Mouse (Mus musculus): Measurements from ENCODE around the gene Il17c. TPM values are rescaled to one million over a fixed set of nuclear protein-coding genes. Genes with fewer than 3 reads are reported as not detected.

Il17c gene
- polyA plus RNA-seq, 1 experiment from 2014 or later: not detected

DNA sequence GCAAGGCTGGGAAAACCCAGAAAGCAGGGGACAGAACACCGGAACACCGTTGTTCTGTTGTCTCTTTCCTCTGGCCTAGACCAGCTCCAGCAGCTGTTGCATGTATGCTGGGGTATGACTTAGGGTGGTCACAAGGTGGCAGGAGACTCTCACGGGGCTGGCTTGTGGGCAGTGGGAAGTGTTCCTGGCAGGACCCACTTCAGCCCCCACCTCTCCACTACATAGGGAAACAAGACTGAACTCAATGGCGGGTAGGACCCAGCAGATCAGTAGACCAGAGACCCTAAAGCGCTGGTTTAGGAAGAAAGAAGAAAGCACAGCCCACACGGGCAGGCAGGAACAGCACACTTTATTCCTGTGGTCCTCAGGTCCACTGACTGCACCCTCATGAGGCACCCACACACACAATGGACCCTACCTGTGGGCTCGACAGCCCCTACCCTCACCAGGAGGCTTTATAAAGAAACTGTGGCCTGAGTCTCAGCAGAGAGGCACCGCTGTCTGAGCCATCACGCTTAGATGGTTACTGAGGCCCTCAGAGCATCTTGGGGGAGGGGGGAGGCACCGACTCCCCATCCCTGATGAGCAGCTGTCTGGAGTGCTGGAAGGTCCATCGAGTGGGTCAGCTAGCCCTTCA lies 11.6 kb downstream of the Il17c start:
- peak overlapping the region; percentile 84 for H3K4me2 ChIP-seq (ENCODE audit: low read length)
- WGBS: 60% methylated on average over 11 of the region's 11 CpGs
- H3K27ac ChIP-seq: peak overlapping the region; percentile 78; the same call in 1 of the 2 replicates
- H3K4me1 ChIP-seq (replicated peaks; ENCODE audit: insufficient read depth, low read length): peaks cover 27% of the 10 kb centered on the region
- H3K27me3 ChIP-seq (ENCODE audit: insufficient read depth, low read length): no peaks in the 10 kb centered on the region
- H3K9me3 ChIP-seq (replicated peaks; ENCODE audit: low read length): no peaks in the 10 kb centered on the region
- peak; percentile 62 for TF ChIP-seq CTCF (IDR thresholded peaks at IDR 0.05; ENCODE audit: low read depth)
- H3K36me3 ChIP-seq (ENCODE audit: insufficient read depth, low read length): 0 out of 2 replicates have a peak, but pooled peaks cover 9% of the 10 kb centered on the region
- H3K9ac ChIP-seq (ENCODE audit: low read depth, low read length): peak overlapping the region; percentile 73; the same call in 1 of the 2 replicates
- DNase-seq (ENCODE audit: low spot score): peak; percentile 22
- H3K4me3 ChIP-seq (replicated peaks; ENCODE audit: low read depth, low read length): no peak overlapping the region
- peak; percentile 16 for ATAC-seq (replicated peaks; ENCODE audit: low FRiP score, low read depth)

GRCm38 (mm10) chr8:122435375-122435774 lies 13.6 kb downstream of the Il17c start:
- Histone ChIP-seq H3K27me3 (ENCODE audit: insufficient read depth, low read length) (no peaks in the 10 kb centered on the region), H3K9ac (ENCODE audit: low read depth, low read length) (no peak overlapping the region), H3K27ac (no peak overlapping the region), H3K9me3 (replicated peaks; ENCODE audit: low read length) (no peaks in the 10 kb centered on the region), H3K4me3 (replicated peaks; ENCODE audit: low read depth, low read length) (no peak overlapping the region), H3K36me3 (ENCODE audit: insufficient read depth, low read length) (0 out of 2 replicates have a peak, but pooled peaks cover 9% of the 10 kb centered on the region), H3K4me1 (replicated peaks; ENCODE audit: insufficient read depth, low read length) (peaks cover 23% of the 10 kb centered on the region), H3K4me2 (ENCODE audit: low read length) (no peak overlapping the region)
- TF ChIP-seq CTCF (IDR thresholded peaks at IDR 0.05; ENCODE audit: low read depth): peak; percentile 59
- ATAC-seq (replicated peaks; ENCODE audit: low FRiP score, low read depth) (no peak), DNase-seq (ENCODE audit: low spot score) (no peak)
- 93% methylated on average over 6 of the region's 6 CpGs for WGBS

DNA sequence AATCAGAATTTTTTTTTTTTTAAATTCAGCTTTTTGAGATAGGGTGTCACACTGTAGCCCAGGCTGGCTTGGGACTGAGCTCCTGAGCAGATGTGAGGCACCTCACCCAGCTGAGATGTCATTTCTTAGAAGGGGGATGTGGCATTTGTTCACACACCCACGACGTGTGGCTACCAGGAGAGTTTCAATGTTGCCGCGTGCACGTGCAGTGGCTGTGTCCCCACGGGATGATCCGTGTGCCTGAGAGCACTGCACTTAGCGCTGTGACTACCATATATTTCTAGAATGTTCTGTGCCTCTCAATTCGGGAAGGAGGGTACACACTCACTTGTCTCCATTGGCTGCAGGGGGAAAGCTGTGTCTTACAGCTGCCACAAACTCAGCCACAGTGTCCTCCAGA lies 14.3 kb downstream of the Il17c start:
- Histone ChIP-seq H3K4me3 (replicated peaks; ENCODE audit: low read depth, low read length) (no peak overlapping the region), H3K9ac (ENCODE audit: low read depth, low read length) (no peak overlapping the region), H3K4me2 (ENCODE audit: low read length) (no peak overlapping the region), H3K27me3 (ENCODE audit: insufficient read depth, low read length) (no peaks in the 10 kb centered on the region), H3K9me3 (replicated peaks; ENCODE audit: low read length) (no peaks in the 10 kb centered on the region), H3K4me1 (replicated peaks; ENCODE audit: insufficient read depth, low read length) (peaks cover 19% of the 10 kb centered on the region), H3K36me3 (ENCODE audit: insufficient read depth, low read length) (0 out of 2 replicates have a peak, but pooled peaks cover 9% of the 10 kb centered on the region), H3K27ac (no peak overlapping the region)
- no peak for TF ChIP-seq CTCF (IDR thresholded peaks at IDR 0.05; ENCODE audit: low read depth)
- DNase-seq (ENCODE audit: low spot score) (no peak), ATAC-seq (replicated peaks; ENCODE audit: low FRiP score, low read depth) (no peak)
- WGBS: 94% methylated on average over 9 of the region's 9 CpGs

DNA sequence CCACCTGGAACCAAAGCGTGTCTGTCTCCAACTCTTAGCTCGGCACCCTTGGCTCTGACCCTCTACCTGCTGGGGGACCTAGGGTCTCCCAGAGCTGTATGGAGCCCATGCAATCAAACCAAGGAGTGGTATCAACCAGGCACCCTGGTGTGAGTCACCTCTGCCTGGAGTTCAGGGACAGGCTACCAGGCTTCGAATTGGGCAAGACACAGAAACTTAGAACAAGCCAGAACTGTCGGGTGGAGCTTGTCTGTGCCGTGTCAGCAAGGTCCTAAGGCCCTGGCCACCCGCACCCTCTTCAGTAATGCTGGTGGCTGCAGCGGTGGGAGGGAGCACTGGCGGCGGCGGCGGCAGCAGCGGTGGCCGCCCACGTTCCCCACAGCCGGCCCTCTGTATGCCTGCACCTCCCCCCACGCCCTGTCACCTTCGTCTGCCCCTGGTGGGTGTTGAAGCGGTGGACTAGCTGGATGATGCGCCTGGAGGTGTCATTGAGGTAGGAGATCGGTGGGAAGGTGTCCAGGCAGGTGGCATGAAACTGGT lies 14.8 kb downstream of the Il17c start:
- no peaks in the 10 kb centered on the region for H3K27me3 ChIP-seq (ENCODE audit: insufficient read depth, low read length)
- no peak for TF ChIP-seq CTCF (IDR thresholded peaks at IDR 0.05; ENCODE audit: low read depth)
- DNase-seq (ENCODE audit: low spot score): no peak
- H3K4me3 ChIP-seq (replicated peaks; ENCODE audit: low read depth, low read length): no peak overlapping the region
- H3K9ac ChIP-seq (ENCODE audit: low read depth, low read length): no peak overlapping the region
- H3K4me1 ChIP-seq (replicated peaks; ENCODE audit: insufficient read depth, low read length): peaks cover 14% of the 10 kb centered on the region
- no peaks in the 10 kb centered on the region for H3K9me3 ChIP-seq (replicated peaks; ENCODE audit: low read length)
- WGBS: 73% methylated on average over 20 of the region's 20 CpGs
- no peak overlapping the region for H3K4me2 ChIP-seq (ENCODE audit: low read length)
- H3K36me3 ChIP-seq (ENCODE audit: insufficient read depth, low read length): 0 out of 2 replicates have a peak, but pooled peaks cover 9% of the 10 kb centered on the region
- ATAC-seq (replicated peaks; ENCODE audit: low FRiP score, low read depth): no peak
- no peak overlapping the region for H3K27ac ChIP-seq

DNA sequence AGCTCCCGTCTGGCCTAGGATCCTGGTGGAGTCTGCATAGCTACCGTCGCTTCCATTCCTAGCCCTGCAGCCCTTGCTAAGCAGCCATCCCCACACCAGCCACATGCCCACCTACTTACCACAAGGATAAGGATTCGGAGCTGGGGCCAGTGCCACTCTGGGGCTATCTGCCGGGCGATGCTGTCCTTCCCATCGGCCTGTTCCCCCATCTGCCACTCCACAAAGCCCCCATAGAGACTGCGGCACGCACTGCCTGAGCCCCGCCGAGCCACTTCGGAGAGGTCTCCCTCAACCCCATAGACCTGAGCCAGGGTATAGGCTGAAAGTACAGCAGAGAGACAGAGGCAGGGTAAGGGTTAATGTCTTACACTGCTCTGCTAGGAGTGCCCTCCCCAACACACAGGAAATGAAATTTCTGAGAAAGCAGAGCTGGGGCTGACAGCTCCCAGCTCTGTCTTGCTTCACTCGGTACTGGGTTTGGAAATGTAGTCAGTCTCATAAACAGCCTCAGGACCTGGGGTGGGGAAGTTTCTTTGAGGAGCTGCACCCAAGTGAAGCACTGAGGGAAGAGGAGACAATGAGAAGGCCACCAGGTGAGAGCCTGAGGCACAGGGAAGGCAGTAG lies 16.0 kb downstream of the Il17c start:
- no peak for TF ChIP-seq CTCF (IDR thresholded peaks at IDR 0.05; ENCODE audit: low read depth)
- WGBS: 84% methylated on average over 13 of the region's 13 CpGs
- H3K4me3 ChIP-seq (replicated peaks; ENCODE audit: low read depth, low read length): no peak overlapping the region
- peak overlapping the region; percentile 64; the same call in 1 of the 2 replicates for H3K27ac ChIP-seq
- no peaks in the 10 kb centered on the region for H3K27me3 ChIP-seq (ENCODE audit: insufficient read depth, low read length)
- ATAC-seq (replicated peaks; ENCODE audit: low FRiP score, low read depth): no peak
- peak; percentile 71 for DNase-seq (ENCODE audit: low spot score)
- H3K9me3 ChIP-seq (replicated peaks; ENCODE audit: low read length): no peaks in the 10 kb centered on the region
- 0 out of 2 replicates have a peak, but pooled peaks cover 9% of the 10 kb centered on the region for H3K36me3 ChIP-seq (ENCODE audit: insufficient read depth, low read length)
- H3K4me2 ChIP-seq (ENCODE audit: low read length): peak overlapping the region; percentile 30; the same call in 1 of the 2 replicates
- 0 out of 2 replicates have a peak overlapping the region, but pooled peaks have one; percentile 27 for H3K9ac ChIP-seq (ENCODE audit: low read depth, low read length)
- H3K4me1 ChIP-seq (replicated peaks; ENCODE audit: insufficient read depth, low read length): peaks cover 12% of the 10 kb centered on the region; the same call in 1 of the 2 replicates

GRCm38 (mm10) chr8:122439336-122439735 lies 17.5 kb downstream of the Il17c start:
- Histone ChIP-seq H3K27ac (no peak overlapping the region), H3K9me3 (replicated peaks; ENCODE audit: low read length) (no peaks in the 10 kb centered on the region), H3K4me2 (ENCODE audit: low read length) (no peak overlapping the region), H3K4me1 (replicated peaks; ENCODE audit: insufficient read depth, low read length) (0 out of 2 replicates have a peak, but pooled peaks cover 11% of the 10 kb centered on the region), H3K9ac (ENCODE audit: low read depth, low read length) (no peak overlapping the region), H3K36me3 (ENCODE audit: insufficient read depth, low read length) (0 out of 2 replicates have a peak, but pooled peaks cover 9% of the 10 kb centered on the region), H3K27me3 (ENCODE audit: insufficient read depth, low read length) (no peaks in the 10 kb centered on the region), H3K4me3 (replicated peaks; ENCODE audit: low read depth, low read length) (no peak overlapping the region)
- 93% methylated on average over 16 of the region's 16 CpGs for WGBS
- no peak for ATAC-seq (replicated peaks; ENCODE audit: low FRiP score, low read depth)
- no peak for TF ChIP-seq CTCF (IDR thresholded peaks at IDR 0.05; ENCODE audit: low read depth)
- DNase-seq (ENCODE audit: low spot score): no peak
